Mouse (Mus musculus) thymus, postnatal 36 days (tissue): ENCODE data around the gene Cdc42ep4.

Experiments used
- DNase-seq, 2 experiments: peaks; one replicate each; pipeline ENCODE4 v3.0.0; 2022; ENCODE audit warnings: mixed read lengths in 2 of 2

Cdc42ep4 gene

GRCm38 (mm10) chr11:113748797-113749521 is 2.7 kb downstream of the Cdc42ep4 start:
- peak in 1 of 2 experiments; percentile 39 for DNase-seq

GRCm38 (mm10) chr11:113747725-113748380 is 3.8 kb downstream of the Cdc42ep4 start:
- DNase-seq: no peak

GRCm38 (mm10) chr11:113747056-113747455 is 4.6 kb downstream of the Cdc42ep4 start:
- peak; percentile 31 to 46 for DNase-seq

- no peak for DNase-seq
Measured at GRCm38 (mm10) chr11:113745961-113746360, 5.7 kb downstream of the Cdc42ep4 start.

- DNase-seq: no peak
Measured at GRCm38 (mm10) chr11:113742998-113743397, 8.7 kb downstream of the Cdc42ep4 start.

- peak in 1 of 2 experiments; percentile 2 for DNase-seq
Measured at GRCm38 (mm10) chr11:113740100-113740499, 11.6 kb downstream of the Cdc42ep4 start.

- peak in 1 of 2 experiments; percentile 10 for DNase-seq
Measured at GRCm38 (mm10) chr11:113739213-113739612, 12.5 kb downstream of the Cdc42ep4 start.

GRCm38 (mm10) chr11:113737912-113738311 is 13.8 kb downstream of the Cdc42ep4 start:
- DNase-seq: no peak

- DNase-seq: no peak
Measured at GRCm38 (mm10) chr11:113737553-113737854, 14.2 kb downstream of the Cdc42ep4 start.

DNA sequence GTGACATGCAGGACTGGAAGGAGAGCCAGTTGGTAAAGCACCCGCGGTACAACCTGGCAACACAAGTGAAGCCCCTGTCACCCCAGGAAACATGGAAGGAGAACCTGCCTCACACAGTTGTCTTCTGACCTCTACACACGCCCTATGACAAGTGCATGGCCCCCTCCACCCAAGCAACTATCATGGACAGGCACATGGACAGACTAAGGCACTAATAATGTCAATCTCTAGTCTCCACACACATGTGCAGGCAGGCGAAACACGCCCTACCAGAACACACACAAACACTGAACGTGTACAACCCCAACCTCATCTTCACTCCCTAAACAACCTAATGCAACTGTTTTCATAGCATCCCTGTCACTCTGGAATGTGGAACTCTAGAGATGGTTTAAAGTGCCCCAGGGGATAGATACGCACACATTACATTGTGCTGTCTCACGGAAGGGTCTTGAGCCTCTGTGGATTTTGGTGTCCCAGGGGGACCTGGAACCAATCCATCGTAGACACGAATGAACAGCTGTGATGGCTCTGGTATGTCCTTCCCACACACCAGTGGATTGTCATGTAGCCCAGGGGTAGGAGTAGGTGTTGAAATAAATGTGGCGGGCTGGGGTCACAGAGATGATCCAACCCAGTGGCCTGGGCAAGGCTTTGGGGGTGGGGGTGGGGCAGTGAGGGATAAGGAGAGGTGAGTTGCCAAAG is 14.7 kb downstream of the Cdc42ep4 start:
- no peak for DNase-seq

DNA sequence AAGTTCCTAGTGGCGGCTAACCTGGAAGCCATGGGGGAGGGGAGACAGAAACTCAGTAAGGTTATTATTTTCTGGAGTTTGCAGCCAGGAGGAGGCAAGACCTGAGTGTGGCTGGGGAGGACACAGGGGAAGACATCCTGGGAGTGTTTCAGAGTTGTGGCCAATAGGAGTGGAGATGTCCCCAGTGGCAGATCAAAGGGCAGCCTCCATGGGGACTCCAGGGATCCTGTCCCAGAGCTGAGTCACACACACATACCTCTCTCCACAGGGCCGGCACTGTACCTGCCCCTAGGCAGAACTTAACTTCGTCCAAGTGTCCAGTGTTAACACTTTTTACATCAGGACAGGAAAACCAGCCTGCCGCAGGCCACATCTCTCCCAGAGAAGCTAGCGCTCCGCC is 16.5 kb downstream of the Cdc42ep4 start:
- no peak for DNase-seq

DNA sequence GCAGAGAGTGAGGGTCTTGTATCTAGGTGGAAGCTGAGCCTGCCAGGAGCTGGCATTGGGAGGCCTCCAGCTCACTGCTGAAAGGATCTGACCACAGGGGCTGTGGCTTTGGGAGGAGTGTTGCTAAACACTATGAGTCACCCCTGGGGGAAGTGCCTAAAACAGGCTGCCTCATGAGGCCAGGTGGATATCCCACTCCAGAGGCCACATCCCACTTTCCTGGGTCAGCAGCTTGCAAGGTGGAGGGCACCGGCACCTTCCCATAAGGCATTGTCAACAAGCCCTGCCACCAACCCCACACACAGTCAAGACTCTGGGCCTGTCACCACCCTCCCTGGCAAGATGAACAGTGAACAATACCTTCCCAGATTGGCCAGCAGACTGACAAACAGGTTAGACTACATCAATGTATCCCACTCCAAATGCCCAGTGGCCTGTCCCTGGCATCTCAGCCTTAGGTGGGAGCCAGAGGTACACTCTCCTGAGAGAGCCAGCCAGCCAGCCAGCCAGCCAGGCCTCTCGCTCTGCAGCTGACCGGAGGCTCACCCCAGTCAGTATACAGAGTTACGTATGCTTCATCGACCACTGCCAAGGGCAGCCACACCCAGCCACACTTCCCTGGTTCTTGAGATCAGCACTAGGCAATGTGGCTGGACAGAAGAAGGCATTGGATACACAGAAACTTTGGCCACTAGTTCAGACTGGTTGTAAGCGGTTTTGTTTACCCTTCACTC is 17.9 kb downstream of the Cdc42ep4 start:
- DNase-seq: no peak

GRCm38 (mm10) chr11:113731945-113732612 is 19.6 kb downstream of the Cdc42ep4 start:
- DNase-seq: no peak

GRCm38 (mm10) chr11:113730879-113731278 is 20.8 kb downstream of the Cdc42ep4 start:
- no peak for DNase-seq

- DNase-seq: no peak
Measured at GRCm38 (mm10) chr11:113729917-113730316, 21.8 kb downstream of the Cdc42ep4 start.

DNA sequence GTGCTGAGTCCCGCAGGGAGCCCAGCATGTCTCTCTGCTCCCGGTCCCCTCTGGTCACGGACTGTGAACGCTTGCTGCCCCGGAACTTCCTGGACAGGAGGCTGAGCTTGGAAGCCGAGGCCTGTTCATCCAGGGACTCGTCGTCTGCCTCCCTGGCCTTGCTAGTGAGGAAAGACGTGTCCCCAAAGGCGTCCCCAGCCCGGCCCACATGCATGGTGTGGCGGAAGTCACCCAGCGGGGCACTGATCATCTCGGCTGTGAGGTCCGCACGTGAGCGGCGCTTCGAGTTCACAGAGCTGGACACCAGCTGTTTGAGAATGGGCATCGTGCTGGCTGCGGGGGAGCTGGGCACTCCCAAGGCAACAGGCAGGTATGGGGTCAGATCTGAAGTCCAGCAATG is 22.4 kb downstream of the Cdc42ep4 start:
- DNase-seq: no peak

GRCm38 (mm10) chr11:113727992-113728391 is 23.7 kb downstream of the Cdc42ep4 start:
- no peak for DNase-seq

GRCm38 (mm10) chr11:113726994-113727888 is 24.4 kb downstream of the Cdc42ep4 start:
- DNase-seq: no peak

- DNase-seq: no peak
Measured at GRCm38 (mm10) chr11:113725235-113726048, 26.2 kb downstream of the Cdc42ep4 start.

DNA sequence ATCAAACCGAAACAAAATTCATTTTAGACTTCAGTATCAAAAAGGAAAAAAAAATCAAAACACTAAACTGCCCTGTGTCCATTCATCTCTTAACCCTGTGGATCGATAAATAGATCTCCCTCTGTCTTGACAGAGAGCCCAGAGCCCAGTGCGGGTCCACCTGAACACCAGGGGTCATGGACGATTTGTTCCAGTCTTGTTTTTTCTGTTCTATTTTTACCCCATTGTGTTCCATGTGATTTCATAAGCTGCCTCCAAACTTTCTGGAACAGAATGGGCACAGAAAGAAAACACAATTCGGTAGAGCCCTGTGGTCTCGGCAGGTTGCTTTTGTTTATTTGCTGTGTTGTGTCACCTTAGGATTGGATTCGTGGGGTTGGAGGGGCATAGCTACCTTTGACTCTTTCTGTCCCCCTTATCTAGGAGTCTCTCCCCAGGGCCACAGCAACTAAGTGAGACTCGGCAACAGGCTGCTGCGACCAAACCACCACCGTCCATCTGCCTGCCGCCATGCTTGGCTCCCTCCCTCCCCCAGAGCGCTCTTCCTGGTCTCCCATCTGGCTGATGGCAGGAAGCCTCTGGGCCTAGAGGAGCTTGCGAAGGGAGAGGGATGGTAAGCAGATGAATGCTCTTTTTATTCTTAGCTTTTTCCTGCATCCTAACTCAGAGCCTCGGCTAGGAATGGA is 29.1 kb downstream of the Cdc42ep4 start:
- DNase-seq: no peak
